Mouse (Mus musculus): ENCODE data around the gene Fam183b. TPM values are rescaled to one million over a fixed set of nuclear protein-coding genes. Genes with fewer than 3 reads are reported as not detected.
"Not testable (repeated sequence)": the region's sequence is repeated elsewhere in the genome, so short reads cannot be mapped to it uniquely, and the experiment has no call there.

Gene Fam183b
- total RNA-seq, 2 experiments from 2014 or later = not detected

- DNase-seq = no peak
Measured at GRCm38 (mm10) chr11:58772888-58773287, 28.9 kb downstream of the Fam183b start, which contains the start of gene Olfr315. TSS of gene Olfr315 (plus strand) at chr11:58773188.

DNA sequence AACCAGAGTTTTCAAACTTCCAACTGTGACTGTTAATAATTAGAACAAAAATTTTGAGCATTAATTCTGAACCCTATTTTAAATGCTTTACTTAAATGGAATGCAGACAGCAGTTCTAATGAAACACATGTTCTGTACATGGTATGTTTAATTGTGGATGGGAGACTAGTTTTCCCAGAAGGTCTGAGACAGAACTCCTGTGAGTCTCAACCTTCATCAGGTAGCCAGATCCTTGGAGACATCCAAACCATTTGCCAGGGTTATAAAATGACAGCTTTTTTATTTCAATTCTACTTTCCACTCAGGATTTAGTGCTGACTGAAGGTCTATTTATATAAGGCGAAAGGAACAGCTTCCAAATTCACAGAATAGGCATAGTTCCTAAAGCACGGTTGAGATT, 49.3 kb downstream of the Fam183b start, which contains the start of gene Olfr316:
Gene Olfr316 (plus strand): TSS at position 301 of the 400 bp plus-strand sequence.
- no peak for DNase-seq

GRCm38 (mm10) chr11:58751096-58751495, 50.7 kb downstream of the Fam183b start:
- DNase-seq = not testable (repeated sequence)

Other genes with a start within 250 kb of the Fam183b start
- under 1 TPM in 1 of 2 experiments, not detected in 1; 0.10 TPM for gene Olfr328, start 246.3 kb downstream of the Fam183b start, total RNA-seq (2021)
- not detected for gene Olfr224, start 231.4 kb downstream of the Fam183b start, total RNA-seq (2021)
- not detected for gene Olfr325, start 224.2 kb downstream of the Fam183b start, total RNA-seq (2021)
- not detected for gene Olfr324, start 206.8 kb downstream of the Fam183b start, total RNA-seq (2021)
- not detected for gene 2210407C18Rik, start 185.9 kb downstream of the Fam183b start, total RNA-seq (2021)
- not detected for gene Olfr323, start 171.5 kb downstream of the Fam183b start, total RNA-seq (2021)
- not detected for gene Trim58, start 161.5 kb downstream of the Fam183b start, total RNA-seq (2021)
- gene Olfr322, start 143.2 kb downstream of the Fam183b start, total RNA-seq (2021) = not detected
- gene Olfr320, start 120.9 kb downstream of the Fam183b start, total RNA-seq (2021) = not detected
- not detected for gene Olfr319, start 102.8 kb downstream of the Fam183b start, total RNA-seq (2021)
- gene Olfr318, start 77.9 kb downstream of the Fam183b start, total RNA-seq (2021) = not detected
- gene Olfr317, start 62.7 kb downstream of the Fam183b start, total RNA-seq (2021) = not detected
- gene Olfr316, start 49.2 kb downstream of the Fam183b start, total RNA-seq (2021) = not detected
- gene Olfr315, start 28.8 kb downstream of the Fam183b start, total RNA-seq (2021) = not detected
- gene Olfr314, start 19.0 kb downstream of the Fam183b start, total RNA-seq (2021) = not detected
- not detected for gene Olfr313, start 13.0 kb upstream of the Fam183b start, total RNA-seq (2021)
- gene Olfr312, start 27.3 kb upstream of the Fam183b start, total RNA-seq (2021) = not detected
- not detected for gene Olfr311, start 37.3 kb upstream of the Fam183b start, total RNA-seq (2021)
- 1 to 10 TPM in 1 of 2 experiments, under 1 TPM in 1; 0.61 to 1.0 TPM for gene Gm12258, start 45.2 kb upstream of the Fam183b start, total RNA-seq (2021)
- 1 to 10 TPM in 1 of 2 experiments, under 1 TPM in 1; 0.90 to 1.4 TPM for gene 2810021J22Rik, start 65.3 kb upstream of the Fam183b start, total RNA-seq (2021)
- gene Zfp39, start 102.3 kb upstream of the Fam183b start, total RNA-seq (2021) = 1 to 10 TPM; 2.7 to 3.0 TPM
- gene Btnl10, start 115.9 kb upstream of the Fam183b start, total RNA-seq (2021) = not detected
- 100 to 1,000 TPM in 1 of 2 experiments, 10 to 100 TPM in 1; 99.3 to 105 TPM for gene Rnf187, start 137.0 kb upstream of the Fam183b start, total RNA-seq (2021)
- 1 to 10 TPM; 1.1 to 1.2 TPM for gene Hist3h2ba, start 147.0 kb upstream of the Fam183b start, total RNA-seq (2021)
- 10 to 100 TPM; 10.1 to 11.1 TPM for gene Hist3h2a, start 152.7 kb upstream of the Fam183b start, total RNA-seq (2021)
- gene Trim17, start 152.7 kb upstream of the Fam183b start, total RNA-seq (2021) = under 1 TPM; 0.13 to 0.18 TPM
- 1 to 10 TPM; 6.7 to 8.1 TPM for gene Trim11, start 176.1 kb upstream of the Fam183b start, total RNA-seq (2021)

Measured in gastrocnemius, postnatal 25 days (tissue).